Mouse (Mus musculus) embryonic facial prominence, embryonic 15.5 days (tissue): ENCODE measurements around the gene Rundc3a. TPM values are rescaled to one million over a fixed set of nuclear protein-coding genes. Genes with fewer than 3 reads are reported as not detected.

ENCODE experiments used
- ATAC-seq: fragments of 200-750 bp; cut with Nextera tagmentation; 2 replicates; pipeline ENCODE4 v1.8.0; 2017; ENCODE audit warnings: low read depth, moderate TSS enrichment; ENCODE audit not compliant: insufficient number of reproducible peaks, low FRiP score, low TSS enrichment
- H3K27ac ChIP-seq: fragments of 300-500 bp; sonication (generic); replicated peaks from 2 replicates; pipeline ENCODE4 v1.5.1; 2015; ENCODE audit warnings: mild to moderate bottlenecking, inconsistent platforms
- H3K27me3 ChIP-seq: fragments of 300-500 bp; sonication (generic); 2 replicates; pipeline ENCODE4 v1.6.1; 2015; ENCODE audit warnings: inconsistent platforms
- H3K36me3 ChIP-seq: fragments of 300-500 bp; sonication (generic); 2 replicates; pipeline ENCODE4 v1.6.1; 2015; ENCODE audit warnings: mild to moderate bottlenecking, inconsistent platforms
- H3K4me1 ChIP-seq: fragments of 300-500 bp; sonication (generic); 2 replicates; pipeline ENCODE4 v1.6.1; 2015; ENCODE audit warnings: inconsistent platforms
- H3K4me2 ChIP-seq: fragments of 300-500 bp; sonication (generic); replicated peaks from 2 replicates; pipeline ENCODE4 v1.6.1; 2015; ENCODE audit warnings: mild to moderate bottlenecking, inconsistent platforms
- H3K4me3 ChIP-seq: fragments of 300-500 bp; sonication (generic); replicated peaks from 2 replicates; pipeline ENCODE4 v1.5.1; 2015; ENCODE audit warnings: mild to moderate bottlenecking, inconsistent platforms
- H3K9ac ChIP-seq: fragments of 300-500 bp; sonication (generic); 2 replicates; pipeline ENCODE4 v1.6.1; 2015; ENCODE audit warnings: inconsistent platforms
- H3K9me3 ChIP-seq: fragments of 300-500 bp; sonication (generic); replicated peaks from 2 replicates; pipeline ENCODE4 v1.6.1; 2016; ENCODE audit warnings: inconsistent platforms
- WGBS: fragments of 180-500 bp; shearing (Covaris S2); methylation state at CpG from one replicate; pipeline ENCODE4 v1.1.7; 2015; 5-methylcytosine and 5-hydroxymethylcytosine counted together
- polyA plus RNA-seq: library from polyadenylated mRNA; unstranded; fragments of >200 nt; fragmentation: Nextera tagmentation; extraction: Ambion mirVana; gene quantifications from 2 replicates; pipeline ENCODE4 v1.2.1, GENCODE M21; 2015

The Rundc3a gene
- 7.5 and 8.3 TPM in 2 replicates for polyA plus RNA-seq

GRCm38 (mm10) chr11:102393238-102393634, at the start of gene Rundc3a:
TSS of gene Rundc3a (plus strand) at chr11:102393403.
- H3K4me1 ChIP-seq = peaks cover 22% of the 10 kb centered on the region
- H3K27me3 ChIP-seq = peaks cover 27% of the 10 kb centered on the region
- H3K4me2 ChIP-seq = peak within 1 kb of the TSS; percentile 91
- no peaks in the 10 kb centered on the region for H3K36me3 ChIP-seq
- H3K9me3 ChIP-seq = no peaks in the 10 kb centered on the region
- H3K9ac ChIP-seq = no peak within 1 kb of the TSS
- H3K27ac ChIP-seq = no peak within 1 kb of the TSS
- peak; percentile 61 for ATAC-seq
- WGBS = 0% methylated on average over 33 of the region's 34 CpGs
- H3K4me3 ChIP-seq = peak within 1 kb of the TSS; percentile 46

- Histone ChIP-seq H3K36me3 (no peaks in the 10 kb centered on the region), H3K27ac (no peak overlapping the region), H3K4me2 (no peak overlapping the region), H3K9me3 (no peaks in the 10 kb centered on the region), H3K4me1 (no peaks in the 10 kb centered on the region), H3K4me3 (no peak overlapping the region), H3K27me3 (no peaks in the 10 kb centered on the region), H3K9ac (no peak overlapping the region)
- no peak for ATAC-seq
- 85% methylated on average over 3 of the region's 3 CpGs for WGBS
These were observed 48.7 kb upstream of the Rundc3a start for GRCm38 (mm10) chr11:102344458-102344857.

GRCm38 (mm10) chr11:102346926-102347325, 46.3 kb upstream of the Rundc3a start:
- no peak for ATAC-seq
- Histone ChIP-seq H3K9me3 (no peaks in the 10 kb centered on the region), H3K4me2 (no peak overlapping the region), H3K27me3 (no peaks in the 10 kb centered on the region), H3K9ac (no peak overlapping the region), H3K4me1 (no peaks in the 10 kb centered on the region), H3K27ac (no peak overlapping the region), H3K4me3 (no peak overlapping the region), H3K36me3 (no peaks in the 10 kb centered on the region)
- 54% methylated on average over 5 of the region's 5 CpGs for WGBS

GRCm38 (mm10) chr11:102347683-102348082, 45.5 kb upstream of the Rundc3a start:
- Histone ChIP-seq H3K27ac (no peak overlapping the region), H3K36me3 (no peaks in the 10 kb centered on the region), H3K4me2 (no peak overlapping the region), H3K9ac (no peak overlapping the region), H3K4me1 (no peaks in the 10 kb centered on the region), H3K4me3 (no peak overlapping the region), H3K9me3 (no peaks in the 10 kb centered on the region), H3K27me3 (no peaks in the 10 kb centered on the region)
- no peak for ATAC-seq
- whole genome bisulfite sequencing = 69% methylated on average over 5 of the region's 5 CpGs

- Histone ChIP-seq H3K27ac (no peak overlapping the region), H3K4me1 (no peaks in the 10 kb centered on the region), H3K36me3 (no peaks in the 10 kb centered on the region), H3K27me3 (no peaks in the 10 kb centered on the region), H3K4me3 (no peak overlapping the region), H3K9me3 (no peaks in the 10 kb centered on the region), H3K9ac (no peak overlapping the region), H3K4me2 (no peak overlapping the region)
- WGBS = 83% methylated on average over 7 of the region's 7 CpGs
- no peak for ATAC-seq
These were observed 45.1 kb upstream of the Rundc3a start for GRCm38 (mm10) chr11:102348101-102348585.

- no peaks in the 10 kb centered on the region for H3K9me3 ChIP-seq
- ATAC-seq = no peak
- no peaks in the 10 kb centered on the region for H3K27me3 ChIP-seq
- 79% methylated on average over 11 of the region's 11 CpGs for WGBS
- H3K4me3 ChIP-seq = no peak overlapping the region
- no peaks in the 10 kb centered on the region for H3K4me1 ChIP-seq
- H3K27ac ChIP-seq = no peak overlapping the region
- no peak overlapping the region for H3K9ac ChIP-seq
- H3K36me3 ChIP-seq = no peaks in the 10 kb centered on the region
- H3K4me2 ChIP-seq = no peak overlapping the region
These were observed 44.4 kb upstream of the Rundc3a start for GRCm38 (mm10) chr11:102348771-102349170.

GRCm38 (mm10) chr11:102349189-102349954, 43.8 kb upstream of the Rundc3a start:
- no peak for ATAC-seq
- no peak overlapping the region for H3K27ac ChIP-seq
- 69% methylated on average over 3 of the region's 3 CpGs for WGBS

GRCm38 (mm10) chr11:102350416-102350815, 42.8 kb upstream of the Rundc3a start:
- Histone ChIP-seq H3K9ac (no peak overlapping the region), H3K4me1 (no peaks in the 10 kb centered on the region), H3K4me2 (no peak overlapping the region), H3K9me3 (no peaks in the 10 kb centered on the region), H3K27ac (no peak overlapping the region), H3K27me3 (no peaks in the 10 kb centered on the region), H3K4me3 (no peak overlapping the region), H3K36me3 (no peaks in the 10 kb centered on the region)
- ATAC-seq = no peak
- 76% methylated on average over 4 of the region's 4 CpGs for WGBS

More at GRCm38 (mm10) chr11:102349189-102349954, 43.8 kb upstream of the Rundc3a start:
- H3K36me3 ChIP-seq = no peaks in the 10 kb centered on the region
- H3K4me2 ChIP-seq = no peak overlapping the region
- H3K4me3 ChIP-seq = no peak overlapping the region
- H3K27me3 ChIP-seq = no peaks in the 10 kb centered on the region
- H3K9ac ChIP-seq = no peak overlapping the region
- no peaks in the 10 kb centered on the region for H3K4me1 ChIP-seq
- no peaks in the 10 kb centered on the region for H3K9me3 ChIP-seq

- Histone ChIP-seq H3K36me3 (no peaks in the 10 kb centered on the region), H3K27me3 (no peaks in the 10 kb centered on the region), H3K9ac (no peak overlapping the region), H3K4me2 (no peak overlapping the region), H3K27ac (no peak overlapping the region), H3K4me1 (no peaks in the 10 kb centered on the region), H3K4me3 (no peak overlapping the region), H3K9me3 (no peaks in the 10 kb centered on the region)
- 81% methylated on average over 17 of the region's 17 CpGs for WGBS
- no peak for ATAC-seq
These were observed 42.2 kb upstream of the Rundc3a start for GRCm38 (mm10) chr11:102350981-102351523.

- no peak overlapping the region for H3K4me3 ChIP-seq
- H3K27ac ChIP-seq = no peak overlapping the region
- H3K4me1 ChIP-seq = no peaks in the 10 kb centered on the region
- ATAC-seq = no peak
- peaks cover 2% of the 10 kb centered on the region; the same call in 1 of the 2 replicates for H3K27me3 ChIP-seq
- H3K4me2 ChIP-seq = no peak overlapping the region
- WGBS = 41% methylated on average over 5 of the region's 5 CpGs
- H3K9me3 ChIP-seq = no peaks in the 10 kb centered on the region
- H3K9ac ChIP-seq = no peak overlapping the region
- H3K36me3 ChIP-seq = no peaks in the 10 kb centered on the region
These were observed 40.8 kb upstream of the Rundc3a start for GRCm38 (mm10) chr11:102352378-102352777.

GRCm38 (mm10) chr11:102353021-102353431, 40.2 kb upstream of the Rundc3a start:
- Histone ChIP-seq H3K9me3 (no peaks in the 10 kb centered on the region), H3K27ac (no peak overlapping the region), H3K9ac (no peak overlapping the region), H3K4me2 (no peak overlapping the region), H3K4me3 (no peak overlapping the region), H3K4me1 (no peaks in the 10 kb centered on the region), H3K36me3 (no peaks in the 10 kb centered on the region), H3K27me3 (peaks cover 2% of the 10 kb centered on the region; the same call in 1 of the 2 replicates)
- no peak for ATAC-seq
- WGBS = 43% methylated on average over 8 of the region's 8 CpGs
